Mouse (Mus musculus): ENCODE measurements at regions not wholly inside any gene's neighbourhood (a gene's known extent, or its start where the extent isn't known, plus 50 kb on each side); places are given as distances from the start of the nearest gene placed in this dataset.
A peak's percentile ranks its signal among the peaks of the same experiment; 100 is the strongest.
"Not testable (repeated sequence)": the region's sequence is repeated elsewhere in the genome, so short reads cannot be mapped to it uniquely, and the experiment has no call there.

DNA sequence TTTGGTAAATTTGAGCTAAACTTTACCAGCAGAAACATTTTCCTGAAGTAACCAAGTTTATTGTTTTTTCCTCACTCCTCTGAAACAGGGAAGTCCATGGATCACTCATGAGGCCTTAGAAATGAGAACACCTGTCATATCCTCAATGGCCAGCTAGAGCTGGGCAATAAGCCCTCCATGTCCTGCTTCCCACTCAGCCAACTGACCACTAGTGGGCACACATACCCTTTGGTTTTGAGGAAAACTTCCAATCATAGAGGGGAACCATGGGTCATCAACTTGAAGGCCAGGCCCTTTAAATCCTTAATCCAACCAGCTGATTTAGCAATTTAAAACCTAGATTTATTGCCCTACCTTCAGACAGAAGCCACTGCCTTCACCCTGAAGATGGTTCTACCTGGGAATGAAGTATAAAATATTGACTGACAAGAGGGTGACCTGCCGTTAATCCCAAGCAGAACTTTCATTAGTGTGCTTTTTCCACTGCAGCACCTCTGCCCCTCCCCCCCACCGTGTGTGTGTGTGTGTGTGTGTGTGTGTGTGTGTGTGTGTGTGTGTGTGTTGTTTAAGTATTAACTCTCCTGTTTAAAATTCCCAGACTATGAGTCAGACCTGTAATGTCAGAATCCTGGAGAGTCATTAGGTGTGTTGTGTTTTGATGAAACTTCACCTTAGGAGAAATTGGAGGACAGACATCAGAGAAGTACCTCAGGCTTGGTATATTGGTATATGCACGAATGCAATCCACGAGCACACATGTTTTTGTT, 312.3 kb downstream of the Hdgfl1 start:
- DNase-seq (ENCODE audit: extremely low spot score), result peak; percentile 5

DNA sequence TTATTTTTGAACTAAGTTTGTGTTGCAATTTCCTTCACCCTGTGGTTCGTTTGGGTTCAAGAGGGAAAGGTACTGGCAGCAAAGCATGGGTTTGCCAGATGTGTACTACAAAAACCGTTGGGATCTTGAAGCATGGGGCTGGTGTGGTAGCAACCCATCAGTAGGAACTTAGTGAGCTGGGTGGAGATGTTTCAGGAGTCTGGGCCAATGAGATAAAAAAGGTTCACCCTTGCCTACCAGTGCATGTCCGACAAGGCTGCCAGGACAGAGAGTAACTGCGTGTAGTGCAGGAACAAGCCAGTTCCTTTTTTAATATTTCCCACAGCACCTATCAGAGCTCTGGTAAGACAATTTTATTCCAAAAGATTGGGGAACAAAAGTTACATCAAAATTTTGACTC, 343.3 kb downstream of the Hdgfl1 start:
- DNase-seq (ENCODE audit: extremely low spot score), result no peak

DNA sequence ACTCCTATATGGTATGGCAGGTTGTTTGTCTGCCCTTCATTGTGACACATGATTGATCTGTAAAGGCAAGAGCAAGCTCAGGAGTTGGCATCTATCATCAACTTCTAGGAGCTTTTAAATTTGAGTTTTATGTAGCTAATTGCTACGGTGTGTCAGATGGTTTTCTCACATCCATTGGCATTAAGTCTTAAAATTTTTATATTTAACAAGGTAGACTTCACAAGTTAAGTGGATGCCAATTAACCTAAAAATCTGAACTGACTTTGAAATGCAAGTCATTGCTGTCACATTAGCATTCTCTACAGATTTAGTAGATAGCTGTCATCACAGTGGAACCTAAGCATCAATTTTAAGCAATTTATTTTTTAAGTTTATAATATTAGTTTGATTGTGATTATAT, 345.5 kb downstream of the Hdgfl1 start:
- no peak for DNase-seq (ENCODE audit: extremely low spot score)

DNA sequence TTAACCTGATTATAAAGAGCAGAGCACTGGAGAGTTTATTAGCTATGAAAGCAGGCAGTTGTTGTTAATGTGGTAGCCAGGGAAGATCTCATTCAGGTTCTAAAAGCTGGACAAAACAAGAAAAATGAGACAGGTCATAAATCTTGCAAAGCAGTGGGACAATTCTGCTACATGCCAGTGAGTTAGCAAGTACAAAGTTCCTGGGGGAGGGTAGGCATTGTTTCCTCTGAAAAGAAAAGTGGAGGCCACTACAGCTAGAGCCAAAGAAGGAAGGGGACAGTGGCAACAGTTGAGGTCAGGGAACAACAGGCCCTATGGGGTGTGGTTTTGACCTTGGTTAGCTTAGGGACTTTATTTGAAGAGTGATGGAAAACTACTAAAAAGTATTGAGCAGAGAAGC, 364.2 kb downstream of the Hdgfl1 start:
- peak; percentile 10 for DNase-seq (ENCODE audit: extremely low spot score)

DNA sequence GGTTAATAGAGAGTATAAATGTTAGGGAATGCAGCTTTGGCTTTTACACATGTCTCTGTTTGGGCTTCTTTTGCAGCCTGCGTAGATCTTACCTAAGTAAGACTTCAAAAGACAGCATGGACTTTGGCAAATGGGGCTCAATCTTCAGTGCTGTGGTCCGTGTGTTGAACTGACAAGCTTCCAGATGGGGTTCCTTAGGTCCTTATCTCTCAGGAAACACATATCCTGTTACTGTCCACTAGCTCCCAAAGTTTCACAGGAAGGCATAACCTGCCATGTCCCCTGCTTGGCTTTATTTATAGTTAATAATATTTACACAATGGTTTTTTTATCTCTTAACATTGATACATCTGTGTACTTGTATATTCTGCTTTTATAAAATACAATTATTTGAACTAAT, 365.3 kb downstream of the Hdgfl1 start:
- DNase-seq (ENCODE audit: extremely low spot score), result no peak

DNA sequence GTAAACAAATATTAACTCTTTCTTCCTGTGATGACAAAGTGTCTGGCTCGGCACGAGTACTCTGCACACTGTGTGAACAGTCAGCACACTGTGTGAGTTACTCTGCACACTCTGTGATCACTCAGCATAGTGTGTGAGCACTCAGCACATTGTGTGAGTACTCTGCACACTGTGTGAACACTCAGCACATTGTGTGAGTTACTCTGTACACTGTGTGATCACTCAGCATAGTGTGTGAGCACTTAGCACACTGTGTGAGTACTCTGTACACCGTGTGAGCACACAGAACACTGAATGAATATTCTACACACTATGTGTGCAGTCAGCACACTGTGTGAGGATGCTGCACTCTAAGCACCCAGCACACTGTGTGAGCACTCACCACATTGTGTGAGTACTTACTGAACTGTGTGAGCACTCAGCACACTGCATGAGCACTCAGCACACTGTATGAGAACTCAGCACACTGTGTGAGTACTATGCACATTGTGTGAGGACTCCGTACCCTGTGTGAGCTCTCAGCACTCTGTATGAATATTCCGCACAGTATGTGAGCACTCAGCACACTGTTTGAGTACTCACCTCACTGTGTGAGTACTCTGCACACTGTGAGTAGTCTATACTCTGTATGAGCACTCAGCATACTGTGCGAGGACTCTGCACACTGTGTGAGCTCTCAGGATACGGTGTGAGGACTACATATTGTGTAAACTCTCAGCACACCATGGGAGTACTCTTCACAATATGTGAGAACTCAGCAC, 381.9 kb downstream of the Hdgfl1 start:
- DNase-seq (ENCODE audit: extremely low spot score), result no peak

DNA sequence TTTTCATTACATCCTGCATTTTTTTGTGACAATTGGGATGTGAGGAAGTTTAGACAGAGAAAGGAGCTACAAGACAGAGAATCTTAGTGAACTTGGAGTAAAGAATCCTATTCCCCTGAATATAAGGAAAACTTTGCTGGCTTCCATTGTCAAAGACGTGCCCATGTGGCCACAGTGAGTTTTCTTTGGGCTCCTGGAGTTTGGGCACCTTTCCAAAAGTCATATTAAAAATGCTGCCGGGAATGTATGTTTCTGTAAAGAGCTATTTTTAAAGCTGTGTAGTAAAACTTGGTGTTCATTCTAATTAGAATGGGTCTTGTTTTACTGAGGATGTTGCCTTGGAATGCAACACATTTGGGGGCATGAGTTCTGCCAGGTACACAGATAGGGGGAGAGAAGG, 387.3 kb downstream of the Hdgfl1 start:
- no peak for DNase-seq (ENCODE audit: extremely low spot score)

DNA sequence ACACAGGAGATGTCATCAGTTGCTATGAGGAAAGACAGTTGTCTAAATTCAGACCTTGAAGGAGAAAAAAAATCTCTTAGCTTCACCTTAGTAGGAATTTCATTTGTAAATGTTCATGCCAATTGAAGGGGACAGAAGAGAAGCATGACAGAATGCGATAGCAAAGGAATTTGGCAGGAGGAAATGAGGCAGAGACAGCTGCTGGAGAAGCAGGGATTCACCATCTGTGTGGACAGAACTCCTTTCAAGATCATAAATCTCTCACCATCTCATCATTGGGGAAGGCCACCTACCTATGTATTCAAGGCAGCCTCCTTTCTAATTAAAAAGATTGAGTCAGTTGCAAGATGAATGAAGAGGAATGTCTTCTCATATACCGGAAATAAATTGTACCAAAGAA, 387.8 kb downstream of the Hdgfl1 start:
- no peak for DNase-seq (ENCODE audit: extremely low spot score)

DNA sequence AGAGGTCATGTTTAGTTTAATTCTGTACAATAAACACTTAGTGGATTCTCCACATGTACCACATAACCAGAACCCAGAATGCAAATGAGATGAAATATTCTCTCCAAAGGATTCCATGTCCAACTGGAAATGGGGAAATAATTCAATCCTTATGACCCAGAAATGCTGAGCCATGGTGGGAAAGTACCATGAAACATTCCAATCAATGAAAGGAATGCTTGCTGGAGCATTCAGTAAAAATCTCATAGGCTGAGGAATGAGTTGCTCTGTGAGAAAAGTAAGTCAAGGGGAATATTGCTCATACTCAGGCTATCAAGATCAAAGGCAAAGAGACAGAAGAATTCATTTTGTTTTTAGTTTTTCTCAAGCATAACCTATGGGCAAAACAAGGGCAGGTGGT, 394.4 kb downstream of the Hdgfl1 start:
- DNase-seq (ENCODE audit: extremely low spot score), result no peak

DNA sequence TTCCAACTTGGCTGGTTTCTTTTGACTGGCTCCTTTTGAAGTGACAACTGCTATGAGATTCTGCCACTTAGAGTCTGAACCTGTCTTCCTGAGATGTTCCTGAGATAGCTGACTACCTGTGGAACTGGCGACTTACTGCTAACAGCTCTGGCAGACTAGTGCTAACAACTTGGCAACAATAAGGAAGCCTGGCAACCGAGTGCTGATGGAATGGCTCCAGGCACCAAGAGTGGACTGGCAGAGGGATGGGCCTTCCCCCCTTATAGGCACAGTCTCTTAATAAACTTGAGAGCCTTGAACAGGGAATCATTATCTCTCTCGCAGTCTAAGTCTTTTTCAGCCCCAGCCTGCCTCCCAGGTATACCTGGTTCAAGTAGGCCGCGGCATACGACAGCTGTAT, 404.1 kb downstream of the Hdgfl1 start:
- not testable (repeated sequence) for DNase-seq (ENCODE audit: extremely low spot score)

DNA sequence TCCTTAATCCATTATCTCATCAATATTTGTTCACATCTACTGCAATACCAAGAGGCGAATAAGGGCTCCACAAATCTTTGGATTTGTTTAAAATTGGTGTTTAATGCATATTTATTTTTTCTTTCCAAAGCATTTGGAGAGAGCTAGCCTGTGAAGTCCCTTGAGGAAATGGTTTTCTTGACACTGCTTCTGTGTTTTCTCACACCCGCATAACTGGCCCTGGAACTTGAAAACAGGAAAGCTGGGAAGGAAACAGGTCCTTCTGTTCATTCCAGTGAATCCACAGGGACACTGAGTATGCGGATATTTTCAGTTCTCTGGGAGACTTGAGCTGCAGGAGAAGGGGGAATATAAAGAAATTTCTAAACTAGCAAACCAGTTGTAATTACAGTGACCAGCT, 413.6 kb downstream of the Hdgfl1 start:
- peak; percentile 3 for DNase-seq (ENCODE audit: extremely low spot score)

DNA sequence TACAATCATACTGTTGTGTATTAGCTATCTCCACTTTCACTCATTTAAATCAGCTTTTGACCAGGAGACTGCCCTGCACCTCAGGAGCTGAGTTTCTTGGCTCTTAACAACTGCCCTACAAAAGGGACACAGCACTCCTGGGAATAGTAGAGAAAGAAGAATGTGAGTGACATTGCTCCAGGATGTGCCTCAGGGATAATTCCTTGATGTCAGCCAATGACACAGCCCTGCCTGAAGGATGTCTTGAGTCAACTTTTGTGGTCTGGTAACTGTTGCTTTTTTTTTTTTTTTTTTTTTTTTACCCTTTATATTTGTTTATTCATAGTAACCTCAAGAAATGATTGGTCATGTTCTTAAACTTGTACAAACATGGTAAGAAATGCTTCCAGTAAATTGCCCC, 415.5 kb downstream of the Hdgfl1 start:
- no peak for DNase-seq (ENCODE audit: extremely low spot score)

DNA sequence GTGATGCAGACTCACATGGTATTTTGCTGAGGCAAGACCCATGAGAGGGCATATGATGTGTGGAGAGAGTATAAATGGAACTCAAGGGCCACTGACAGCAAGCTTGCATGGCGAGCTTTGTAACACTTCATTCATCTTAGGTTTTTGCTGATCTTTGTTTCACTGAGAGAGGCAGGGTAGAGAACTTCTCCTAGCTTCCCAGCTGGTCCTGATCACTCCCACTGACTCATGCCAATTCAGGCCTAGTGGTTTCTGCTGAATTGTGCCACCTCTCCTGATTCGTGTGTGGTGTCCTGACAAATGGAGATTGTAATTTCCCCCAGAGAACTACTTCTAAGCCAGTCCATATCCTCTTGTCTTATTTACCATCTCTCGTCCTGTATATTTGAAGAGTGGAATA, 419.5 kb downstream of the Hdgfl1 start:
- DNase-seq (ENCODE audit: extremely low spot score), result no peak

DNA sequence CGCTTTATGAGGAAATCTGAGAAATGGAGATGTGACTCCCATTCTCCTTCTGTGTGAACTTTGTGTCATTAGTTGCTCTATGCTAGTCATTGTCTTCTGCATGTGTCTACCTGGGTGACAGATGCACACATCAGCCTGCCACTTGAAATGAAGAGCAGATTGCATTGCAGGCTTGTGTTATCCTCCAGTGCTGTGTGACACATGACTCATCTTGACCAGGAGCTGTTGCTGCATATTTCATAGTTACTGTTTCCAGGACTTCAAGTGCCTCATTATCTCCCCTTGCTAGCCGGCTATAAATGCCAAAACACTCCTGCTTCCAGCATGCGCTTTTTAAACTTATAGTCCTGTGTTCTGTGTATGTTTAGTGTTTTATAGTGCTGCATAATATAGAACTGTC, 431.2 kb downstream of the Hdgfl1 start:
- DNase-seq (ENCODE audit: extremely low spot score), result no peak

DNA sequence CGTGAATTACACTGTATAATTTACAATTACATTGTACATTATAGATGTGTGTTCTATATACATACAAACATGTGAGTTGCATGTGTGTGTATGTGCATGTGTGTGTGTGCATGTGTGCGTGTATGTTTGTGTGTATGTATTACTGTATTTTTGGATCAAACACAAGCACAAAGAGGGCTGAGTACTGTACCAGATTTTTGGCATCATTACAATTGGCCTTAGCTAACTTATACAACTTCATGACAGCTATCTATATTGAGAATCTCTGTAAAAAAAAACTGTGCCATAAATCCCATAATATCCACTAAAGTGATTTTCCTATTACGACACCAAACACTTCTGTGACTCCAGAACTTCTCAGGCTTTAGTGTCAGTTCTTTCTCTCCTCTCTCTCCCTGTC, 444.9 kb downstream of the Hdgfl1 start:
- no peak for DNase-seq (ENCODE audit: extremely low spot score)

DNA sequence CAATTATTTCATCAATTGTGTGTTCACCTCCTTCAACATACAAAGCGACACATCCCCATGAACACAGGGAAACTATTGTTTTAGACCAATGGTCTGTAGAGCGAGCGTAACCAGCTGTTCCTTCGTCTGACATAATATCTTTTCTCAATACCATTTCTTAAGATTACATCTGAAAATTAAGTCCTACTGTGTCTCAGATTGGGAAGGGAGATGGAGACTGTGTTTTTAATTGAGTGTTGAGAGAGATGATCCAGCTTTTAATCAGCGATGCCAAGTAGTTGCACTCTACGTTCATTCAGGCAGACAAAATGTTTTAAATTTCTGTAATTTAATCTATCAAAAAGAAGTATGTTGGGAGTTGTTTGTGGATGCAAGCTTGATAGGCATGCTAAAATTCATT, 445.3 kb downstream of the Hdgfl1 start:
- no peak for DNase-seq (ENCODE audit: extremely low spot score)

DNA sequence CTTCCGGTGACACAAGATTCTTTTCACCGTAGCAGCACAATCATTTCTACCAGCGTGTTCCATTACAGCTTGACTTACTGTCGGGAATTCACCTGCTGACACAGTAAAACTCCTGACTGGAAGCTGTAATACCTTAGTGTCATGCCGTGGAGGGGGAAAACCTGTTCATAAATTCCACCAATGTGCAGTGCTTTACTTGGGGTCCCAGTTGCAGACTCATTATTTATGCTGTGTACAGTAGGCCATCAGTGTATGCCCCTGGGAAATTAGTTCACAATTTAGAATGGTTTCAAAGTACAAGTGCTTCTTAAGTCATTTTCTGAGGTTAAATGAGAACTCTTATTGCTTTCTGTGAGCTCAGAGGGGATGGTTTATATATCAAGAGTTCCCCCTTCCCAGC, 451.4 kb downstream of the Hdgfl1 start:
- no peak for DNase-seq (ENCODE audit: extremely low spot score)

DNA sequence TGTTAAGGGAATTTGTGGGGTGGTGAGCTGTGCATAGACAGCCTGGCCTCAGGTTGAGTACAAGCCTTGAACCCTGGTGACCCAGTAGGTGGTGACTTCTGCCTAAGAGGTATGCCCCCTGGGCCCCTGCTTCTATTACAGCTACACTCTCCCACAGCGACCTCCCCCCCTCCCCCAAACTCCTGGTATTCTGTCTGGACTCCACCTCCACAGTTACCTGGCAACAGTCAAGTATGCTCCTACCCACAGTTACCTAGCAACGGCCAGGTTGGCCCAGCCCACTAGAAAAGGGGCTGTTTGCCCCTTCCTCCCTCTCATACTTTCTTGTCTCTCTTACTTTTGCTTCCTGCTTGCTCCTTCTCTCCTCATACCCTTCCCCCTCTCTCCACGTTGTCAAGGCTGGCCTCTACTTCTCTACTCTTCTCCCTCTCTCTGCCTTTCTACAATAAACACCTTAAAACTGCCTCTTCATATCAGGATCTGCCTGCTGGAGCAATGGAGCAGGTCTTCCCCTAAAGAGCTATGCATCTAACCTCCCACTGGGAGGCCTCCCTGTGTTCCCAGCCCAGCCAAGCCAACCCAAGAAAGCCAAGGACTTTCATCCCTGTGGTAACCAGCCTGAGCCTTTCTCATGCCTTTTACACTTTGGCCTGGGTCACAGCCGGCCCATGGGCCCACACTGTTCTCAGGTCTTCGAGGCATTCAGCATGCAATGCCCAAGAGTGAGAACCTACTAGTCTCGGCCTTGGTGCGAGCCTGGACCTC, 457.5 kb downstream of the Hdgfl1 start:
- DNase-seq (ENCODE audit: extremely low spot score), result no peak

DNA sequence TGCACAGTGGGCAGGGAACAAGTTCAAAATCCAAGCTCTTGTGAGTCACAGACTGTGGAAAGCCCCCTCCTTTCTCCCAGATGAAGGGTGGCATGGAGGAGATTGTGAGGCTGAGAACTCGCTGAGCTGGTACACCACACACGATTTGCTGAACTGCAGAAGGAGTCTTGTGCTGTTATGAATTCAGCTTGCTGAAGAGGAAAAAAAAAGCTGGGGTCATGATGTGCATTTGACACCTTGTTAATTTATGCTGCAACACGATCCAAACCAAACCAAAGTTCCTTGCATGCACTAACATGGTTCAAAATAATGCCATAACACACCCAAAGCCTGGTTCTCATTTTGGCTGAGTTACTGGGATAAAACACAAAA, 485.9 kb downstream of the Hdgfl1 start:
- DNase-seq (ENCODE audit: extremely low spot score), result no peak

DNA sequence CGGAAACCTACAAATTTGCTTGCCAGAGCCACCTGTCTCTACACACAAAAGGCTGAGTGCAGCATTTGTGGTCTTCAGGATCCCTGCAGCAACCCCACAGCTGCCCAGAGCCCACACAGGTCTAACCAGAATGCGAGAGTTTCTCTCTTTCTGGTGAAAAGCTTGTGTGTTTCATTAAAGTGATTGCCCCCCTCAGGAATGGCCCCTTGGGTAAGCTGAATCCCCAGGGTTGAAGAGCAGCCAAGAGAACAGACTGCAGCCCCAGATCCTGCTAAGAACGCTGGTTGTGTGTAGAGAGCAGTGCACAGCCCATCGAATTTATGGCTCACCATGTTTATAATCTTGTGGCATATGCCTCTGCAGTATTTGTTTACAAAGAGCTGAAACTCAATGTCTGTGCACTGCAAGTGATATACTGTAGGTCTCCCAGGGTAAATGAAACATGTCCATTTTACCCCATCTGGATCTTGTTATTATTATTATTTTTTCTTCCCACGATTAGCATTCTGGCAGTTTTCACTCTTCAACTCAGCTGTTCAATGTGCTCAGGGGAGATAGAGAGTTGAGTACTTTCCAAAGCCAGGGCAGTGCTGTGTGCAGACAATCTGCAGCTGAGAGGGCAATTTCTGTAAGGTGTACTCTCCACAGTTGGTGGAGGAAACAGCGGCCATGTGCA, 486.4 kb downstream of the Hdgfl1 start:
- no peak for DNase-seq (ENCODE audit: extremely low spot score)

DNA sequence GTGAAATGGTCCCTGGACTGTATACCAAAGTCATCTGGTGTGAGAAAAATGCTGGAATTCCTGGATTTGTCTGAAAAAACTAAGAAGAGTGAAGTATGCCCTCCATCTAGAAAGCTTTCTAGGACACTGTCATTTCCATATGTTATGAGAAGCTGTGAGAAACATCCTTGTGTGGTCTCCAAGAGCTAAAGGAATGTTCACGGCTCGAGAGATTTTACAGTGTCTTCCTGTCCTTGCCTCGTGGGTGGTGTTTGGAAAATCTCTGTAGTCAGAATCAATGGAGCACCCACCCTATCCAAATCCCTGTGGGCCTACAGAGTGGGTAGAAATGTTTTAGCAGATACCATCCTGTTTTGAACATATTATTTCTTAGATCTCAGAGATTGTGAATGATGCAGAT, 487.7 kb downstream of the Hdgfl1 start:
- DNase-seq (ENCODE audit: extremely low spot score), result no peak

DNA sequence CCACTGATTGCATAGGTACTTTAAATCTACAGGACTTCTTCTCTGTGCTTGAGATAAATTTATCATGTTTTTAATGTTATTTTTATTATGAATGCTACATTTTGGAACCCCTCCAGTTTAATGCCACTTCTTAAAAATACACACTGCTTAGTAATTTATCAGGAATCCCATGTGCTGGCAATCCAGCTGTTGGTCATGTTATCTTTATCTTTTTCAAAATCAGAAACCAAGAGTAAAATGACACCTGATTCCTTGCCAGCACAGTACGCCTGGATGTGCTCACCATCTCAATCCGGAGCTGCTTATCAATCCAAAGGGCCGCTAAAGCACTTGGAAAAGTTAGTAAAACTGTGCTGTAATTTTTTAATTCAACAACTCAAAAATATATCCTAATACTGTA, 497.1 kb downstream of the Hdgfl1 start:
- no peak for DNase-seq (ENCODE audit: extremely low spot score)
